Mouse (Mus musculus) liver, embryonic 16.5 days (tissue): Measurements from ENCODE around the gene Pml. TPM values are rescaled to one million over a fixed set of nuclear protein-coding genes. Genes with fewer than 3 reads are reported as not detected.

Experiments used
- ATAC-seq: fragments of 200-750 bp; cut with Nextera tagmentation; 2 replicates; pipeline ENCODE4 v1.8.0; 2017; ENCODE audit warnings: low read depth, mild to moderate bottlenecking, moderate number of reproducible peaks, moderate library complexity
- H3K27ac ChIP-seq: fragments of 300-500 bp; sonication (generic); 2 replicates; pipeline ENCODE4 v1.5.1; 2014; ENCODE audit warnings: mild to moderate bottlenecking, low read length
- H3K27me3 ChIP-seq: fragments of 300-500 bp; sonication (generic); 2 replicates; pipeline ENCODE4 v1.6.1; 2014; ENCODE audit warnings: low read depth, low read length, mixed read lengths; ENCODE audit not compliant: control insufficient read depth, insufficient read depth
- H3K36me3 ChIP-seq: fragments of 300-500 bp; sonication (generic); 2 replicates; pipeline ENCODE4 v1.6.1; 2014; ENCODE audit warnings: mild to moderate bottlenecking; ENCODE audit not compliant: control insufficient read depth, insufficient read depth
- H3K4me1 ChIP-seq: fragments of 300-500 bp; sonication (generic); 2 replicates; pipeline ENCODE4 v1.6.1; 2014; ENCODE audit warnings: low read depth, low read length, mixed read lengths; ENCODE audit not compliant: control insufficient read depth
- H3K4me2 ChIP-seq: fragments of 300-500 bp; sonication (generic); 2 replicates; pipeline ENCODE4 v1.6.1; 2014; ENCODE audit warnings: low read depth, low read length, mixed read lengths
- H3K4me3 ChIP-seq: fragments of 300-500 bp; sonication (generic); 2 replicates; pipeline ENCODE4 v1.5.1; 2014; ENCODE audit warnings: low read depth, mild to moderate bottlenecking, low read length
- H3K9ac ChIP-seq: fragments of 300-500 bp; sonication (generic); 2 replicates; pipeline ENCODE4 v1.6.1; 2014; ENCODE audit warnings: low read depth, low read length
- H3K9me3 ChIP-seq: fragments of 300-500 bp; sonication (generic); replicated peaks from 2 replicates; pipeline ENCODE4 v1.6.1; 2016; ENCODE audit warnings: low read length; ENCODE audit not compliant: control insufficient read depth
- WGBS: fragments of 180-500 bp; shearing (Covaris S2); extraction: QIAGEN DNeasy Blood & Tissue Kit; methylation state at CpG from one replicate; pipeline ENCODE4 v1.1.7; 2014; ENCODE audit not compliant: insufficient replicate concordance; 5-methylcytosine and 5-hydroxymethylcytosine counted together
- polyA plus RNA-seq: library from polyadenylated mRNA; unstranded; fragments of >200 nt; fragmentation: Nextera tagmentation; extraction: Ambion mirVana; gene quantifications from 2 replicates; pipeline ENCODE4 v1.2.1, GENCODE M21; 2015

Pml gene
- polyA plus RNA-seq, 1 experiment from 2014 or later, result 21.2 TPM

GRCm38 (mm10) chr9:58214519-58215180 is 34.9 kb downstream of the Pml start:
- peak overlapping the region; percentile 24 for H3K4me3 ChIP-seq
- no peaks in the 10 kb centered on the region for H3K9me3 ChIP-seq
- 20% methylated on average over 8 of the region's 8 CpGs for WGBS
- peak overlapping the region; percentile 86 for H3K27ac ChIP-seq
- H3K36me3 ChIP-seq, result peaks cover 3% of the 10 kb centered on the region; the same call in 1 of the 2 replicates
- peak; percentile 78 for ATAC-seq
- H3K9ac ChIP-seq, result peak overlapping the region; percentile 33
- H3K27me3 ChIP-seq, result no peaks in the 10 kb centered on the region
- H3K4me1 ChIP-seq, result peaks cover 33% of the 10 kb centered on the region
- H3K4me2 ChIP-seq, result peak overlapping the region; percentile 73

- Histone ChIP-seq H3K9me3 (no peaks in the 10 kb centered on the region), H3K4me1 (peaks cover 33% of the 10 kb centered on the region), H3K9ac (peak overlapping the region; percentile 58), H3K4me2 (peak overlapping the region; percentile 73), H3K4me3 (peak overlapping the region; percentile 35), H3K27ac (peak overlapping the region; percentile 89), H3K27me3 (no peaks in the 10 kb centered on the region), H3K36me3 (no peaks in the 10 kb centered on the region)
- ATAC-seq, result peak; percentile 96
- 3% methylated on average over 5 of the region's 5 CpGs for WGBS
Measured at GRCm38 (mm10) chr9:58213865-58214264, 35.7 kb downstream of the Pml start.

- Histone ChIP-seq H3K4me2 (peak overlapping the region; percentile 73), H3K9ac (peak overlapping the region; percentile 58), H3K4me1 (peaks cover 33% of the 10 kb centered on the region), H3K27ac (peak overlapping the region; percentile 89), H3K9me3 (no peaks in the 10 kb centered on the region), H3K36me3 (no peaks in the 10 kb centered on the region), H3K27me3 (no peaks in the 10 kb centered on the region), H3K4me3 (peak overlapping the region; percentile 35)
- WGBS, result 30% methylated on average over 5 of the region's 5 CpGs
- peak; percentile 58 for ATAC-seq
Measured at GRCm38 (mm10) chr9:58213377-58213776, 36.2 kb downstream of the Pml start.

- no peak overlapping the region for H3K9ac ChIP-seq
- H3K36me3 ChIP-seq, result no peaks in the 10 kb centered on the region
- peaks cover 16% of the 10 kb centered on the region for H3K27me3 ChIP-seq
- no peak overlapping the region for H3K4me2 ChIP-seq
- no peaks in the 10 kb centered on the region for H3K9me3 ChIP-seq
- no peak overlapping the region for H3K4me3 ChIP-seq
- peaks cover 29% of the 10 kb centered on the region for H3K4me1 ChIP-seq
- no peak overlapping the region for H3K27ac ChIP-seq
- no peak for ATAC-seq
- WGBS, result 42% methylated on average over 2 of the region's 2 CpGs
Measured at GRCm38 (mm10) chr9:58210304-58210627, 39.3 kb downstream of the Pml start.

- H3K4me1 ChIP-seq, result peaks cover 23% of the 10 kb centered on the region
- H3K27ac ChIP-seq, result no peak overlapping the region
- H3K9me3 ChIP-seq, result no peaks in the 10 kb centered on the region
- no peak overlapping the region for H3K4me2 ChIP-seq
- ATAC-seq, result no peak
- H3K36me3 ChIP-seq, result no peaks in the 10 kb centered on the region
- peaks cover 22% of the 10 kb centered on the region for H3K27me3 ChIP-seq
- H3K4me3 ChIP-seq, result no peak overlapping the region
- H3K9ac ChIP-seq, result no peak overlapping the region
- WGBS, result 72% methylated on average over 8 of the region's 8 CpGs
Measured at GRCm38 (mm10) chr9:58209462-58210303, 39.9 kb downstream of the Pml start.

- no peak overlapping the region for H3K27ac ChIP-seq
- WGBS, result 72% methylated on average over 7 of the region's 7 CpGs
- H3K4me3 ChIP-seq, result no peak overlapping the region
- no peak overlapping the region for H3K4me2 ChIP-seq
- no peaks in the 10 kb centered on the region for H3K9me3 ChIP-seq
- no peak overlapping the region for H3K9ac ChIP-seq
- H3K36me3 ChIP-seq, result no peaks in the 10 kb centered on the region
- no peak for ATAC-seq
- H3K27me3 ChIP-seq, result peaks cover 58% of the 10 kb centered on the region
- H3K4me1 ChIP-seq, result peaks cover 8% of the 10 kb centered on the region
Measured at GRCm38 (mm10) chr9:58206013-58206412, 43.6 kb downstream of the Pml start.

GRCm38 (mm10) chr9:58204448-58205000 is 45.1 kb downstream of the Pml start:
- Histone ChIP-seq H3K27ac (no peak overlapping the region), H3K4me1 (peaks cover 4% of the 10 kb centered on the region), H3K27me3 (peaks cover 73% of the 10 kb centered on the region), H3K4me3 (peak overlapping the region; percentile 60), H3K36me3 (no peaks in the 10 kb centered on the region), H3K9ac (peak overlapping the region; percentile 49), H3K4me2 (peak overlapping the region; percentile 58), H3K9me3 (no peaks in the 10 kb centered on the region)
- 3% methylated on average over 18 of the region's 18 CpGs for WGBS
- ATAC-seq, result peak; percentile 80

GRCm38 (mm10) chr9:58203516-58204447 is 45.8 kb downstream of the Pml start, which contains the start of the genes Islr and Islr2:
TSS of gene Islr (minus strand) at chr9:58204306.
TSS of gene Islr2 (minus strand) at chr9:58204319.
- H3K27ac ChIP-seq, result no peak within 1 kb of the TSS
- H3K9me3 ChIP-seq, result no peaks in the 10 kb centered on the region
- 2% methylated on average over 42 of the region's 42 CpGs for WGBS
- H3K4me2 ChIP-seq, result peak within 1 kb of the TSS; percentile 58
- peak; percentile 74 for ATAC-seq
- peak within 1 kb of the TSS; percentile 60 for H3K4me3 ChIP-seq
- H3K27me3 ChIP-seq, result peaks cover 81% of the 10 kb centered on the region
- peaks cover 4% of the 10 kb centered on the region for H3K4me1 ChIP-seq
- peak within 1 kb of the TSS; percentile 49 for H3K9ac ChIP-seq
- no peaks in the 10 kb centered on the region for H3K36me3 ChIP-seq
